Mouse (Mus musculus): ENCODE measurements around the gene Dppa5a. TPM values are rescaled to one million over a fixed set of nuclear protein-coding genes. Genes with fewer than 3 reads are reported as not detected.
"Not testable (repeated sequence)": the region's sequence is repeated elsewhere in the genome, so short reads cannot be mapped to it uniquely, and the experiment has no call there.

Dppa5a gene
- polyA plus RNA-seq, 1 experiment from 2014 or later, result 3.8 TPM

DNA sequence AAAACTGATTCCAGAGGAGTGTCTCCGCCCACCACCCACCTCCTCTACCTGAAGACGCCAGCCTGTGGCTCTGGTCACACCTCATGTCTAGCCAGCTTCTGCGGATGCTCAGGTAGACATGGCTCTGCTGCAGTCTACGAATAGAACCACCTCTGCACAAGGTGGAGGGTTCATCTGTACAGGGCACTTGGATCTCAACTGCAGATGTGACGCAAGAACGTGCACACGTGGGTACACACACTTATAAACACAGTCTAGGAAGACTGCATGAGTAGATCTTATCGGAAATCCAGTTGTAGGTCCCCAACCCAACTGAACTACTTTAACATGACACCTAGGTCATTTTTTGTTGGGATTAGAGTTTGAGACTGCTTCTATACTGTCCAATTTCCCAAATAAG, 12.4 kb downstream of the Dppa5a start, which contains the start of gene Gsta2:
TSS of gene Gsta2 (minus strand) at position 178 of the 400 bp plus-strand sequence.
- Histone ChIP-seq H3K4me2 (ENCODE audit: low read length) (no peak within 1 kb of the TSS), H3K9ac (replicated peaks; ENCODE audit: low read depth, low read length) (no peak within 1 kb of the TSS), H3K4me3 (replicated peaks; ENCODE audit: low read length) (no peak within 1 kb of the TSS), H3K9me3 (ENCODE audit: control insufficient read depth, low read length) (no peaks in the 10 kb centered on the region), H3K27me3 (replicated peaks; ENCODE audit: control insufficient read depth, insufficient read depth, low read length) (no peaks in the 10 kb centered on the region), H3K36me3 (ENCODE audit: control insufficient read depth, insufficient read depth) (no peaks in the 10 kb centered on the region), H3K27ac (ENCODE audit: low read length) (no peak within 1 kb of the TSS), H3K4me1 (replicated peaks; ENCODE audit: control insufficient read depth, insufficient read depth, low read length) (no peaks in the 10 kb centered on the region)
- 89% methylated on average over 8 of the region's 8 CpGs for WGBS
- no peak for ATAC-seq

DNA sequence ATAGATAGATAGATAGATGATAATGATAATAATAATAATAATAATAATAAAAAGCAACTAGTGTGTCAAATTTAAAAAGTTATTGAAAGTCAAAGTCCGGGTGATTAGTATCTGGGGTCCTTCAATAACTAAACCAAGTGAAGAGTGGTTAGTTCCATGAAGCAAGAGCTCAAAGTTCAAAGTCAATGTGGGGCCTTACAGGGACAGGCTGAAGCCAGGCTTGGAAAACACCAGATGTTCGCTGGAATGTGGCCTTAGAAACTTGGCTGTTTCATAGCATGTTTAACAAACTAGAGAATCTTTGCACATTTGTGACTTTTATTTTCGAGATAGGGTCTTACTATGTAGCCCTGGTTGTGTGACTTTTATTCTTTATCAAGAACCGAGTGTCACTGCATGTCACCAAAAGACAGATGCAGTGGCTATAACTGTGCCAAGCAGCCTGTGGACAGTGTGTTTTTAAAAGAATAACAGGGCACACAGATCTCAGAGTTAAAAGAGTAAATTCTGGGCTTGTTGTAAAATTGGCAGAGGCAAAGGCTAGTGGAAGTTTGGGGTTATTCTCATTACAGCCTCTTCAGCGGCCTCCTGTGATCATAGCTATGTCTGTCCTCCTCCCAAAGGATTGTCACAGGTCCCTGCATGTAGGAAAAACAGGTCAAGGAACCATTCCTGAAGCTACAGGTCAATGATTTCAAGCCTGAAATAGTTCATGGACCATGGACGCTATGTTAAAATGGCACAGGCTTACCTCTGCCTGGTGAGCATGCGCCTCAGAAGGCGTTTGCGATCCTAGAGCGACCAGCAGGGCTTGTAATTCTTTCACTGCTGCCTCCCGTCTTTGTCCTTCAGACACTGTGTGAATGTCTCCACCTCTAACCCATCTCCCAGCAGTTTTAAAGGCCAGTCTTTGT, 13.1 kb downstream of the Dppa5a start:
- no peak for ATAC-seq
- Histone ChIP-seq H3K9ac (replicated peaks; ENCODE audit: low read depth, low read length) (no peak overlapping the region), H3K36me3 (ENCODE audit: control insufficient read depth, insufficient read depth) (no peaks in the 10 kb centered on the region), H3K4me1 (replicated peaks; ENCODE audit: control insufficient read depth, insufficient read depth, low read length) (no peaks in the 10 kb centered on the region), H3K4me3 (replicated peaks; ENCODE audit: low read length) (no peak overlapping the region), H3K9me3 (ENCODE audit: control insufficient read depth, low read length) (no peaks in the 10 kb centered on the region), H3K27ac (ENCODE audit: low read length) (no peak overlapping the region), H3K4me2 (ENCODE audit: low read length) (no peak overlapping the region), H3K27me3 (replicated peaks; ENCODE audit: control insufficient read depth, insufficient read depth, low read length) (no peaks in the 10 kb centered on the region)
- WGBS, result 83% methylated on average over 11 of the region's 11 CpGs

DNA sequence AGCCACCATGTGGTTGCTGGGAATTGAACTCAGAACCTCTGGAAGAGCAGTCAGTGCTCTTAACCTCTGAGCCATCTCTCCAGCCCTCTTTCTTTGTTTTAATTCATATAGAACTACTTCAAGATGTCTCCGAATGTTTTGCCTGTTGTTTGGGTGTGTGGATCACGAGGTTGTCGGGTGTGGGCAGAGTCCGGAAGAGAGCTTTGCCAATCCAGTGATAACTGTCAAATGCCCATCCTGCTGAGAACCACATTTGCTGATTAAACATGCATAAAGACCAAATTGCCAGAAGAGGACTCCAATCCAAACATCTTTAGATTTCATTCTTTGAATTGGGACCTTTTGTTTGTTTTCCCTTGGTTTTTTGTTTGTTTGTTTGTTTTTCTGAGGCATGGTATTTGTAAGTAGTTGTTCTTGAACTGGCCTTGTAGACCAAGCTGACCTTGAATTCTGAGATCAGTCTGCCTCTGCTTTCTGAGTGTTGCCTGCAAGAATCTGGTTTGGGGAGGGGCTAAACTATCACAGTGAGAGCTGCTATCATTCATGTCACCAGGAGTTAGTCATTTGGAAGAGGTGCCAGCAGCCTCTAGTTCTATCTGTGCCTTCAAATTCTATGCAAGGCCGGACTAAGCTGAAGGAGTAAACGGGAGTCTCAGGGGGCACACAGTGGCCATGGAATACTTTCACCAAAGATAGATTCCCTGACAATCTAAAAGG, 16.3 kb downstream of the Dppa5a start:
- WGBS, result 88% methylated on average over 6 of the region's 6 CpGs
- no peak overlapping the region for H3K4me2 ChIP-seq (ENCODE audit: low read length)
- no peaks in the 10 kb centered on the region for H3K27me3 ChIP-seq (replicated peaks; ENCODE audit: control insufficient read depth, insufficient read depth, low read length)
- no peak overlapping the region for H3K4me3 ChIP-seq (replicated peaks; ENCODE audit: low read length)
- H3K9ac ChIP-seq (replicated peaks; ENCODE audit: low read depth, low read length), result no peak overlapping the region
- no peak overlapping the region for H3K27ac ChIP-seq (ENCODE audit: low read length)
- H3K4me1 ChIP-seq (replicated peaks; ENCODE audit: control insufficient read depth, insufficient read depth, low read length), result no peaks in the 10 kb centered on the region
- ATAC-seq, result no peak
- no peaks in the 10 kb centered on the region for H3K9me3 ChIP-seq (ENCODE audit: control insufficient read depth, low read length)
- H3K36me3 ChIP-seq (ENCODE audit: control insufficient read depth, insufficient read depth), result no peaks in the 10 kb centered on the region

DNA sequence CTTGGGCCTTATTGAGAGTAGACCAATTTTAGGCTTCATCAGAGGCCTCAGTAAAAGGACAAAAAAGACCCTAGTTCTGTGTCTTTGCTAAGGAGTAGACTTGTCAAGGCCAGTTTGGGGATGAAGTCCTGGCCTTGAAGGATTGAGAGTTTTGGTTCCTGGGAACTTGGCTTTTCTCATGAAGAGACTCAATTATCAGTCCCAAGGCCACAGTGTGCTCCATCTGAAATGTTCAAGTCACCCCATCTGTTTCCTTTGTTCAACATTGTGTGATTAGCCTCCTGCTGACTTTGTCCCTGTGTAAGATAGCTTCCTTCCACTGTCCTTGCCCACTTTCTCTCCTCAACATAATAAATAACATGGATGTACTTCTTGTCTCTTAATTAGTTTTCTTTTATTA, 18.0 kb downstream of the Dppa5a start:
- H3K4me1 ChIP-seq (replicated peaks; ENCODE audit: control insufficient read depth, insufficient read depth, low read length); H3K27me3 ChIP-seq (replicated peaks; ENCODE audit: control insufficient read depth, insufficient read depth, low read length); H3K36me3 ChIP-seq (ENCODE audit: control insufficient read depth, insufficient read depth); H3K4me2 ChIP-seq (ENCODE audit: low read length); H3K4me3 ChIP-seq (replicated peaks; ENCODE audit: low read length); H3K27ac ChIP-seq (ENCODE audit: low read length); H3K9ac ChIP-seq (replicated peaks; ENCODE audit: low read depth, low read length); H3K9me3 ChIP-seq (ENCODE audit: control insufficient read depth, low read length); ATAC-seq: not testable (repeated sequence)

DNA sequence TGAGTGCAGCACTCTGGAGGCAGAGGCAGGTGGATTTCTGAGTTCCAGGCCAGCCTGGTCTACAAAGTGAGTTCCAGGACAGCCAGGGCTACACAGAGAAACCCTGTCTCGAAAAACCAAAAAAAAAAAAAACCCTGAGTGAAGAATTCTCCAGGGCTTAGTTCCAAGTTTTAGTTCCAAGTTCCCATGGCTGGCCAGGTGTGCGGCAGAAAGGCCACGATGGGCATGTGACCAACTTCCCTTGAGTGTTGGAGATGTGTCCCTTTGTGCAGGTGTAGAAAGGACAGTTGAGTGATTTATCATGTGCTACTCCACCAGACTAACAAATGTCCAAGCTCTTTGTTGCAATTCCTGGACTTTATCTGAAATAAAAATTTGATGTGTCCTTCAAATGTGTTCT, 18.8 kb downstream of the Dppa5a start:
- H3K9ac ChIP-seq (replicated peaks; ENCODE audit: low read depth, low read length); H3K4me1 ChIP-seq (replicated peaks; ENCODE audit: control insufficient read depth, insufficient read depth, low read length); H3K9me3 ChIP-seq (ENCODE audit: control insufficient read depth, low read length); H3K27me3 ChIP-seq (replicated peaks; ENCODE audit: control insufficient read depth, insufficient read depth, low read length); ATAC-seq; H3K4me2 ChIP-seq (ENCODE audit: low read length); H3K27ac ChIP-seq (ENCODE audit: low read length); H3K4me3 ChIP-seq (replicated peaks; ENCODE audit: low read length); H3K36me3 ChIP-seq (ENCODE audit: control insufficient read depth, insufficient read depth): not testable (repeated sequence)
- 84% methylated on average over 3 of the region's 3 CpGs for WGBS

DNA sequence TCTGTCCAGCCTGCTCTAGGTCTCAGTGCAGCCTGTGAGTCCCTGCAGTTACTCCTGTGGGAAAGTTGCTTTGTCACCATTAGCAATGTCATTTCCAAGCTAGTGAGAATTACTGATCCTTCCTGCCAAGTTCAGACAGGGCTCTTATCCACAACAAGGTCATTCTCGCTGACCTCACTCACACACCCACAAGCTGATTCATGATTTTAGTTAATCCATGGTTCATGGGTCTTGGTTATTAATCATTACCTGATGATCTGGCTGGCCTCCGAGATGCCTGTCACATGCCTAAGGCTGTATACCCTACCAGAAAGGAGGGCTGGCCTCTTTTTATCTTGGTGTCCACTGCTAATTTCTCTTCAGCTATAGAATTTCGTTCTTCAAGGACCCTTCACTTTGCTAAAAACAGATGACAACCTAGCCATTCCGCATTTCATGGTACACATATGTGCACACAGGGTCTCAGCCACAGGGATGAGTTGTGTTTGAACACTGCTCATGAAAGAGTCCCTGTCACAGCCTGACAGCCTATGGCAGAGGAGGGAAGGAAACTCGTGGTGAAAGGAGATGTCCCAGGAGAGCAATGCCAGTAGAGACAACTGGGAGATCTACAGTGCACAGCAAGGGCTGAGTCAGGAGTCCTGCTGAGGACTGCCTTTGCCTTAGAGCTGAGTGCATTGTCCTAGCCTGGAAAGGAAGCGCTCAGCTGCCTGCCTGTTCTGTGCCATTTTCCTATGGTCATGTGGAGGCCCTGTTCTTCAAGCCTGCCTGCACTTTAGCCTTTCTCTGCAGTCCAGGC, 19.6 kb downstream of the Dppa5a start:
- not testable (repeated sequence) for H3K4me3 ChIP-seq (replicated peaks; ENCODE audit: low read length); H3K9me3 ChIP-seq (ENCODE audit: control insufficient read depth, low read length); H3K27me3 ChIP-seq (replicated peaks; ENCODE audit: control insufficient read depth, insufficient read depth, low read length); H3K9ac ChIP-seq (replicated peaks; ENCODE audit: low read depth, low read length); H3K27ac ChIP-seq (ENCODE audit: low read length); ATAC-seq; H3K4me2 ChIP-seq (ENCODE audit: low read length); H3K36me3 ChIP-seq (ENCODE audit: control insufficient read depth, insufficient read depth); H3K4me1 ChIP-seq (replicated peaks; ENCODE audit: control insufficient read depth, insufficient read depth, low read length)
- WGBS, result 76% methylated on average over 6 of the region's 6 CpGs

DNA sequence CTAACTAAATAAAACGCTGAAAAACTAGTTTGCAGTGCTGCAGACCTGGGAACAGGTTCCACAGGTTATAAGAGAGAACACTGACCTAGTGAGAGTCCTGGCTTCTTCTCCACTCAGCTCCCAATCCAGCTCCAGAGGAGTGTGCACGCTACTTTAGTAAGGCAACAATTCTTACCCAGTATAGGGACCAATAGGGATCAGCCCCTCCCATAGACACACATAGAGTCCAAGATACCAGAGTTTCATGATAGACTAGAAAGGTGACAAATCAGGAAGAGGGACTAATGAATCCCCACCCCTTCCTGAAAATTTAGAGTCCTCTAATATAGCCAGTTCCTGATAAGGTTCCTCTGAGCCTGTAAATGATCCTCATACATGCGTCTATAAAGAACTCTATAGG, 21.0 kb downstream of the Dppa5a start:
- no peak overlapping the region for H3K9ac ChIP-seq (replicated peaks; ENCODE audit: low read depth, low read length)
- no peaks in the 10 kb centered on the region for H3K9me3 ChIP-seq (ENCODE audit: control insufficient read depth, low read length)
- H3K4me3 ChIP-seq (replicated peaks; ENCODE audit: low read length), result no peak overlapping the region
- no peaks in the 10 kb centered on the region for H3K36me3 ChIP-seq (ENCODE audit: control insufficient read depth, insufficient read depth)
- no peaks in the 10 kb centered on the region for H3K27me3 ChIP-seq (replicated peaks; ENCODE audit: control insufficient read depth, insufficient read depth, low read length)
- no peak overlapping the region for H3K4me2 ChIP-seq (ENCODE audit: low read length)
- H3K4me1 ChIP-seq (replicated peaks; ENCODE audit: control insufficient read depth, insufficient read depth, low read length), result no peaks in the 10 kb centered on the region
- ATAC-seq, result no peak
- 76% methylated on average over 3 of the region's 3 CpGs for WGBS
- H3K27ac ChIP-seq (ENCODE audit: low read length), result no peak overlapping the region

DNA sequence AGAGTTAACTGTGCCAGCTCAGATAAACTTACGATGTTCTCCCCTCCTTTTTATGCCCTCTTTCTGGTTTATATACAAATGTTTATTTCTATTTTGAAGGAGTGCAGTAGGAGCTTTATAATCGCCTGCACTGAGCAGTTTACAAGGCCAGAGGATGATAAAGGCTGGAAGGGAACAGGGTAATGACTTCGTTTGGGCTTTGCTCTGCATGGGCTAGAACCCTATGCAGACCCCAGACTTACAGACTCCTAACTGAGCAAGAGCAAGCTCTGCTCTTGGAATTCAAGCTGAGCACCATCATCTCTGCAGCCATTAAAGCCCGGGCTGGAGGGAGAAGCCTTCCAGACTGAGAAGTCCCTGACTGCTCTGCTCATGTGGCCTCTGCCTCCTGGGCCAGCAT, 22.7 kb downstream of the Dppa5a start:
- H3K4me2 ChIP-seq (ENCODE audit: low read length); H3K27ac ChIP-seq (ENCODE audit: low read length); H3K27me3 ChIP-seq (replicated peaks; ENCODE audit: control insufficient read depth, insufficient read depth, low read length); H3K9me3 ChIP-seq (ENCODE audit: control insufficient read depth, low read length); H3K9ac ChIP-seq (replicated peaks; ENCODE audit: low read depth, low read length); H3K4me3 ChIP-seq (replicated peaks; ENCODE audit: low read length); H3K4me1 ChIP-seq (replicated peaks; ENCODE audit: control insufficient read depth, insufficient read depth, low read length); H3K36me3 ChIP-seq (ENCODE audit: control insufficient read depth, insufficient read depth); ATAC-seq: not testable (repeated sequence)
- WGBS, result 72% methylated on average over 3 of the region's 4 CpGs

DNA sequence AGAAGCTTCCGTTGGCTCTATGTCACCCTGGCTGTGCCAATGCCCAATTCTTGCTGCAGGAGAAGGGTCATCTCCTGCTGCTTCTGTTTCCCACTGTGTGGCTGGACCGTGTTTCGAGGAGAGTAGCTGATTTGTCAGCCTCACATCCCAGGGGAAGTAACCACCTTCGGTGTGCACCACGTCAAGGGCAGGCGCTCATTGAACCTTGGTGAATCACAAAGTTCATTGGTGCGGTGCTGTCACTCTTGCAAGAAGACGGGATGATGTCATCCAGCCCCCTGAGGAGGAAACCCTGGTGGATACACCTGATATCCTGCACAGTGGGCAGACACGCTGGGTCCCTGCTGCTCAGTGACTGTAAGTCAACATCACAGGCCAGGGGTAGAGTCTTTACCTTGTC, 24.9 kb downstream of the Dppa5a start:
- H3K36me3 ChIP-seq (ENCODE audit: control insufficient read depth, insufficient read depth); H3K27ac ChIP-seq (ENCODE audit: low read length); H3K9ac ChIP-seq (replicated peaks; ENCODE audit: low read depth, low read length); H3K4me3 ChIP-seq (replicated peaks; ENCODE audit: low read length); H3K9me3 ChIP-seq (ENCODE audit: control insufficient read depth, low read length); H3K27me3 ChIP-seq (replicated peaks; ENCODE audit: control insufficient read depth, insufficient read depth, low read length); H3K4me2 ChIP-seq (ENCODE audit: low read length); ATAC-seq; H3K4me1 ChIP-seq (replicated peaks; ENCODE audit: control insufficient read depth, insufficient read depth, low read length): not testable (repeated sequence)
- 87% methylated on average over 9 of the region's 9 CpGs for WGBS
